Mouse (Mus musculus): ENCODE data around the gene Srgap1.
"Not testable (repeated sequence)": the region's sequence is repeated elsewhere in the genome, so short reads cannot be mapped to it uniquely, and the experiment has no call there.

Srgap1 gene

GRCm38 (mm10) chr10:121767295-121767694 lies 279.8 kb downstream of the Srgap1 start:
- DNase-seq (ENCODE audit: extremely low spot score, low read depth, low spot score) = not testable (repeated sequence)

GRCm38 (mm10) chr10:121765174-121766057 lies 281.7 kb downstream of the Srgap1 start:
- no peak for DNase-seq (ENCODE audit: extremely low spot score, low read depth, low spot score)

GRCm38 (mm10) chr10:121764469-121765173 lies 282.5 kb downstream of the Srgap1 start:
- DNase-seq (ENCODE audit: extremely low spot score, low read depth, low spot score) = no peak

- DNase-seq (ENCODE audit: extremely low spot score, low read depth, low spot score) = no peak
Measured at GRCm38 (mm10) chr10:121763191-121763590, 283.9 kb downstream of the Srgap1 start.

DNA sequence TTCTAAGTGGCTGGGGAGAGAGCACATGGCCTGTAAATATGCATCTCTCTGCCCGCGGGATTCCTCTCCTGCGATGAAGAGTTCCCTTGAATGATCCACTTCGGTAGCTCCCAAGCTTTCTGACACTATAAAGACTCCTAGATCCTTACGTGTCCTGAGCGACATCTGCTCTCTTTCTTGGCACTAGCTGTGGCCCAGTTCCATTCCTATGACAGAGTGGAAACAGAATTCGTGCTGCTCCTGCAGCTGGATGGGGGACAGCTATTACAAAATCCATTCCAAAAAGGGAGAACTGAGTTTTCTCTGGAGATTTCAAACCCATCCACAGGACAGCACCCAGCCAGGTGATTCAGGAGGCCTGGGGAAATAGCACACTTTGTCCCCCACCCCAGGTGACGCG lies 285.0 kb downstream of the Srgap1 start:
- no peak for DNase-seq (ENCODE audit: extremely low spot score, low read depth, low spot score)

DNA sequence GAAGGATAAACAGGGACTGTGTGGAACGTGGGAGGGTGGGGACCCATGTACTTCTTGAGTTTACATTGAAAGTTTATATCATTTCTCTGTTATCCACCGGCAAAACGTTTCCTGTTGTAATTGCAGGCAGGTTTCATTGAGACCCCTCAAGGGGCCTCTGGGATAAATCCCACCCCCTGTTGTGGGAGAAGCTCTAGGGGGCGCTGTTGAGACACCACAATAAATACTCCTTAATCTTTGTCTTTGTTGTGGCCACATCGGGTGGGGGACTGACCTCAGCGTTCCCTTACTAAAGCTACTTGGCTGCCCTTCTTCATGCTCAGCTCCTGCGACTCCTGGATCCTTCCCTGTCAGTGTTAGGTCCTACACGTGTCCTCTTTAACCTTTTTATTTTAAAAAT lies 288.0 kb downstream of the Srgap1 start:
- DNase-seq (ENCODE audit: extremely low spot score, low read depth, low spot score) = no peak

GRCm38 (mm10) chr10:121756677-121757076 lies 290.4 kb downstream of the Srgap1 start:
- no peak for DNase-seq (ENCODE audit: extremely low spot score, low read depth, low spot score)

DNA sequence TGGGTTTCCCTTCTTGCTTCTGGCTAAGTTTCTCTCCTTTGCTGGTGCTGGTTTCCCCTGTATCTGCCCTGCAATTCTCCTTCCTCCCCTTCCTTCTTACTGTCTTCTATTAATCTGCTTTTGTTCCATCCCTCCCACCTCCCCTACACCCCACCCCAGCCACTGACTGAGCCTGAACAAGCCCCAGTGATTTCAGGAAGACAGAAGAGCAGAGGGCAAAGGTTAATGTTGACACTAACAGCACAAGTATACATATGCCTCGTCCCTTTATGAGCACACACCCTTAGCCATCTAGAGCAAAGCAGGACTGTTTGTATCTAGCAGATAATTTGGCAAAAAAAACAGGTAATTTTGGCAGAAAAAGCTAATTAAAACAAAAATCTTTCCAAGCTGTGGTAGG lies 291.3 kb downstream of the Srgap1 start:
- DNase-seq (ENCODE audit: extremely low spot score, low read depth, low spot score) = no peak

- no peak for DNase-seq (ENCODE audit: extremely low spot score, low read depth, low spot score)
Measured at GRCm38 (mm10) chr10:121754237-121754636, 292.9 kb downstream of the Srgap1 start.

DNA sequence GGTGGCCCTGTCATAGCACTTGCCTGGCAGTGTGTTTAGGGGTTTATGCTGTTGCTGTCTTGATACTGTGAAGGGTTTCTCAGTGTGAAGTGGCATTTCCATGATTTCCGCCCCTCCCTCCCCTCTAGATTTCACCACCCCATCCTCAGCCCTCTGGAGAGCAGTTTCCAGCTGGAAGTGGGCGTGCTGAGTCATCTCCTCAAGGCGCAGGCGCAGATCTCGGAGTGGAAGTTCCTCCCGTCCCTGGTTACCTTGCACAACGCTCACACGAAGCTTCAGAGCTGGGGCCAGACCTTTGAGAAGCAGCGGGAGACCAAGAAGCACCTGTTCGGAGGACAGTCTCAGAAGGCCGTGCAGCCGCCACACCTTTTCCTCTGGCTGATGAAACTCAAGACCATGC lies 296.9 kb downstream of the Srgap1 start:
- DNase-seq (ENCODE audit: extremely low spot score, low read depth, low spot score) = no peak

GRCm38 (mm10) chr10:121742336-121742735 lies 304.8 kb downstream of the Srgap1 start:
- no peak for DNase-seq (ENCODE audit: extremely low spot score, low read depth, low spot score)

GRCm38 (mm10) chr10:121739548-121740505 lies 307.3 kb downstream of the Srgap1 start, which contains the start of gene BC048403:
BC048403 (plus strand) TSS chr10:121739937.
- peak; percentile 60 for DNase-seq (ENCODE audit: extremely low spot score, low read depth, low spot score)

- DNase-seq (ENCODE audit: extremely low spot score, low read depth, low spot score) = no peak
Measured at GRCm38 (mm10) chr10:121737256-121737655, 309.9 kb downstream of the Srgap1 start.

DNA sequence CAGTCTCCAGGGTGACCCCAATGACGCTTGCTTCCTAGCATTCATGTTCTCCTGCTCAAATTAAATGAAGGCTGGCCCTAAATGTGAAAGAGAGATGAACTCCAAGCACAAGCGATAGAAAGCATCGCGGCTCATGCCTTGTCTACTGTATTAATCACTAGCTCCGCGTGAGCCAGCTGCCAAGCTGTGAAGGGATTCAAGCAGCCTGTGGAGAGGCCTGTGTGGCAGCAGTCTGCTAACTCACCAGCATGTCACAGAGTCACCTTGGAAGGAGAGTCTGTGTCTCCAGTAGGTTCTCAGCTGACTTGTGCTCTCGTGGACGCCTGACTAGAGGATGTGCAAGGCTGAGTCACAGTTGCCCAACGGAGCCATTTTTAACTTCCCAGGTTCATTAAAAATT lies 314.6 kb downstream of the Srgap1 start:
- DNase-seq (ENCODE audit: extremely low spot score, low read depth, low spot score) = no peak

DNA sequence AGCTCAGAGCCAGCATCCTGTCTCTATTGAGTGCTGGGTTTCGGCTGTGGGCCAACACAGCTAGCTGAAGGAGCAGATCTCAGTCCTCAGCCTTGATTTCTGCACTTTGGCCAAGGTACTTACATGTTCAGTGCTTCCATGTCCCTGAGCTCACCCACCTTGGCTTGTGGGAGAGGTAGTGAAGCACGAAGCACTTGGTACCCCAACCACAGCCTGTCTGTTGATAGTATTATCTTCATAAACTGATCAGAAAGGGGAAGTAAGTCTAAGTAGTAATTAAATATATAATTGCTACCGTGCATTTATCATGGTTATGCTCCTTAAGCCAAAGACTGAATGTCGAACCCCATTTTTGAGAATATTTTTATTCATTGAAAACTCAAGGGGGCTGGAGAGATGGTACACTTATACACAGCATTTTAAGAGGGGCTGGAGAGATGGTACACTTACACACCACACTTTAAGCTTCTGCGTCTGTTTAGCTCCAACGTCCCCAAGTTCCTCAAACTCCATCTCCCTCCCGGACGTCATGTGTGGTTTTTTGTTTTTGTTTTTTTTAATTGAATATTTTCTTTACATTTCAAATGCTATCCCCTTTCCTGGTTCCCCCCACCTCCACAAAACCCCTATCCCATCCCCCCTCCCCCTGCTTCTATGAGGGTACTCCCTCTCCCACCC lies 315.9 kb downstream of the Srgap1 start:
- no peak for DNase-seq (ENCODE audit: extremely low spot score, low read depth, low spot score)
